12 mouse cellular contexts compared by ENCODE assay signal in genomic region chr17:28384298-28384697, GRCm38 (mm10). TPM values are rescaled to one million over a fixed set of nuclear protein-coding genes. Genes with fewer than 3 reads are reported as not detected.
A peak's percentile ranks its signal among the peaks of the same experiment; 100 is the strongest.
DNase-seq lines count a peak whose midpoint lies in the region; ATAC-seq and TF ChIP-seq lines count a peak whose summit lies in the region.
"Had no signal": no experiment of that assay in that cellular context is flagged by ENCODE, and none has a peak within 500 bp of the region (broad histone marks: within the 10 kb centered on the region; RNA-seq: fewer than 3 reads in every experiment).

No protein-coding gene starts in this region.

- no peaks in the 10 kb centered on the region for H3K27me3 ChIP-seq in MEL (ENCODE audit: control insufficient read depth in 1 of 2, insufficient read depth in 2 of 2, low read length in 2 of 2)

- no peak overlapping the region for H3K27ac ChIP-seq in left cerebral cortex, adult 2 months
- H3K27ac ChIP-seq in MEL (ENCODE audit: control insufficient read depth, low read depth, low read length) = no peak overlapping the region

- peak; percentile 34 for TF ChIP-seq CTCF in left cerebral cortex, adult 2 months (IDR thresholded peaks at IDR 0.05)
- TF ChIP-seq CTCF in MEL (IDR thresholded peaks at IDR 0.05 in 2 of 3, conservative IDR thresholded peaks at IDR 0.05 in 1 of 3; ENCODE audit: control insufficient read depth in 1 of 3, insufficient read depth in 1 of 3, low read depth in 2 of 3, low read length in 3 of 3, poor library complexity in 1 of 3, severe bottlenecking in 1 of 3) = peak; percentile 58 to 71 (median 64)

- H3K36me3 ChIP-seq in MEL (ENCODE audit: control insufficient read depth in 1 of 2, insufficient read depth in 2 of 2, low read length in 2 of 2) = no peaks in the 10 kb centered on the region

- TF ChIP-seq RAD21 in MEL (IDR thresholded peaks at IDR 0.05; ENCODE audit: low read depth, low read length) = peak; percentile 51

- no peak overlapping the region for H3K9ac ChIP-seq in MEL (ENCODE audit: control insufficient read depth, low read depth, low read length, poor library complexity, severe bottlenecking)

- no peaks in the 10 kb centered on the region for H3K9me3 ChIP-seq in MEL (replicated peaks; ENCODE audit: insufficient read depth, low read length)

- H3K4me1 ChIP-seq in MEL (ENCODE audit: control insufficient read depth in 1 of 2, insufficient read depth in 2 of 2, low read length in 2 of 2) = no peaks in the 10 kb centered on the region

- no peak overlapping the region for H3K4me3 ChIP-seq in left cerebral cortex, adult 2 months
- no peak overlapping the region for H3K4me3 ChIP-seq in MEL (ENCODE audit: control insufficient read depth in 1 of 2, insufficient read depth in 1 of 2, low read depth in 2 of 2, low read length in 2 of 2)

- no peaks in the 10 kb centered on the region for H3K79me2 ChIP-seq in MEL (ENCODE audit: control insufficient read depth, insufficient read depth, low read length, poor library complexity)

- no peak for ATAC-seq in megakaryocyte, adult 5-6 weeks (ENCODE audit: poor library complexity, severe bottlenecking)
- ATAC-seq: forebrain, embryonic 16.5 days had no signal

- TF ChIP-seq POLR2A in MEL (IDR thresholded peaks at IDR 0.05; ENCODE audit: control insufficient read depth in 1 of 2, insufficient read depth in 1 of 2, low read depth in 1 of 2, low read length in 2 of 2, poor library complexity in 1 of 2) = no peak

- DNase-seq in adrenal gland, postnatal 14 days = peak; percentile 58
- DNase-seq in adrenal gland, adult 2 months = no peak
- no peak for DNase-seq in left cerebral cortex, adult 2 months (ENCODE audit: extremely low spot score in 1 of 2, low spot score in 2 of 2)
- DNase-seq in left cerebral cortex, postnatal 14 days (ENCODE audit: low spot score in 2 of 2) = no peak
- peak; percentile 85 for DNase-seq in MEL (ENCODE audit: low read depth, low spot score)
- peak; percentile 56 for DNase-seq in naive thymus-derived CD4-positive, alpha-beta T cell, adult 2 months (ENCODE audit: low read depth)
- no peak for DNase-seq in gastrocnemius, postnatal 36 days
- DNase-seq: cerebellum, adult 8-10 months had no signal

- no peak for TF ChIP-seq EP300 in MEL (IDR thresholded peaks at IDR 0.05; ENCODE audit: low read depth in 1 of 2, low read length in 2 of 2)

- intact Hi-C loops in left cerebral cortex, adult 2 months (cut with DNase I) = no loop called here
- intact Hi-C loops in left cerebral cortex, postnatal 14 days (cut with DNase I) = no loop called here
- intact Hi-C loops in gastrocnemius, postnatal 36 days (cut with DNase I) = no loop called here

TF ChIP-seq in MEL, 35 proteins besides CTCF, POLR2A, EP300 and RAD21:
- peak; percentile 46 for TF ChIP-seq ZC3H11A (IDR thresholded peaks at IDR 0.05; ENCODE audit: low read depth, low read length)
- no peak for TF ChIP-seq ZMIZ1 (IDR thresholded peaks at IDR 0.05; ENCODE audit: low read depth, low read length)
- no peak for TF ChIP-seq CHD2 (IDR thresholded peaks at IDR 0.05; ENCODE audit: low read length)
- TF ChIP-seq GATA1 (IDR thresholded peaks at IDR 0.05; ENCODE audit: low read depth, low read length) = no peak
- TF ChIP-seq CHD1 (IDR thresholded peaks at IDR 0.05; ENCODE audit: low read depth, low read length) = no peak
- TF ChIP-seq MAFK (IDR thresholded peaks at IDR 0.05; ENCODE audit: borderline replicate concordance, low read depth, low read length) = no peak
- no peak for TF ChIP-seq E2F4 (IDR thresholded peaks at IDR 0.05; ENCODE audit: borderline replicate concordance, low read depth, low read length)
- TF ChIP-seq SMC3 (IDR thresholded peaks at IDR 0.05; ENCODE audit: low read depth, low read length) = peak; percentile 57

RNA-seq across cellular contexts. Expression of gene Tulp1, which starts 19.3 kb away (rescaled TPM):
- 0.71 TPM in 1 of 2 replicates, not detected in the other for total RNA-seq in adrenal gland, postnatal 14 days (2021)
- total RNA-seq in adrenal gland, adult 2 months (2021) = not detected
- 0.49 and 0.91 TPM in 2 replicates for polyA plus RNA-seq in adrenal gland, adult 2 months (2012; rRNA removed)
- total RNA-seq in left cerebral cortex, adult 2 months (2021) = not detected
- under 1 TPM in 1 of 2 experiments, not detected in 1; 0.66 TPM for total RNA-seq in left cerebral cortex, postnatal 14 days (2021)
- 0.23 and 0.49 TPM in 2 replicates for total RNA-seq in MEL (2012; rRNA removed)
- 1 to 10 TPM in 1 of 2 experiments, not detected in 1; 2.4 TPM for polyA plus RNA-seq in MEL (2012; ENCODE audit: insufficient read depth in 1 of 2, insufficient read length in 2 of 2, low read depth in 1 of 2, low replicate concordance in 2 of 2, missing spikeins in 1 of 2)
- total RNA-seq in megakaryocyte, adult 5-6 weeks (2015) = not detected in 2 replicates
- not detected in 2 replicates for total RNA-seq in megakaryocyte, adult 5-6 weeks (2017)
- total RNA-seq in gastrocnemius, postnatal 36 days (2021) = not detected
- total RNA-seq: heart, postnatal 36 days; left cerebral cortex, adult 18-20 months had no signal

RNA-seq across cellular contexts. Expression of gene Tead3, which starts 33.7 kb away (rescaled TPM):
- 10.6 and 11.4 TPM in 2 replicates for total RNA-seq in adrenal gland, postnatal 14 days (2021)
- total RNA-seq in adrenal gland, adult 2 months (2021) = 10 to 100 TPM in 1 of 2 experiments, 1 to 10 TPM in 1; 8.6 to 12.5 TPM
- 15.9 and 17.6 TPM in 2 replicates for polyA plus RNA-seq in adrenal gland, adult 2 months (2012; rRNA removed)
- 1 to 10 TPM; 2.9 to 3.0 TPM for total RNA-seq in left cerebral cortex, adult 2 months (2021)
- total RNA-seq in left cerebral cortex, postnatal 14 days (2021) = 1 to 10 TPM; 2.4 to 3.3 TPM
- 0.46 and 0.73 TPM in 2 replicates for total RNA-seq in MEL (2012; rRNA removed)
- polyA plus RNA-seq in MEL (2012; ENCODE audit: insufficient read depth in 1 of 2, insufficient read length in 2 of 2, low read depth in 1 of 2, low replicate concordance in 2 of 2, missing spikeins in 1 of 2) = 1 to 10 TPM in 1 of 2 experiments, not detected in 1; 4.1 TPM
- not detected in 2 replicates for total RNA-seq in megakaryocyte, adult 5-6 weeks (2015)
- total RNA-seq in megakaryocyte, adult 5-6 weeks (2017) = not detected in 2 replicates
- 1 to 10 TPM; 5.7 to 8.1 TPM for total RNA-seq in gastrocnemius, postnatal 36 days (2021)

RNA-seq across cellular contexts. Expression of gene Rpl10a, which starts 56.0 kb away (rescaled TPM):
- 814 and 958 TPM in 2 replicates for total RNA-seq in adrenal gland, postnatal 14 days (2021)
- 100 to 1,000 TPM; 826 to 935 TPM for total RNA-seq in adrenal gland, adult 2 months (2021)
- polyA plus RNA-seq in adrenal gland, adult 2 months (2012; rRNA removed) = 2,217 and 2,897 TPM in 2 replicates
- 100 to 1,000 TPM; 302 to 309 TPM for total RNA-seq in left cerebral cortex, adult 2 months (2021)
- 100 to 1,000 TPM; 365 to 369 TPM for total RNA-seq in left cerebral cortex, postnatal 14 days (2021)
- 2,803 and 2,872 TPM in 2 replicates for total RNA-seq in MEL (2012; rRNA removed)
- polyA plus RNA-seq in MEL (2012; ENCODE audit: insufficient read depth in 1 of 2, insufficient read length in 2 of 2, low read depth in 1 of 2, low replicate concordance in 2 of 2, missing spikeins in 1 of 2) = 1,000 to 10,000 TPM in 1 of 2 experiments, not detected in 1; 2,044 TPM
- 1,429 and 1,585 TPM in 2 replicates for total RNA-seq in megakaryocyte, adult 5-6 weeks (2015)
- 468 and 491 TPM in 2 replicates for total RNA-seq in megakaryocyte, adult 5-6 weeks (2017)
- total RNA-seq in gastrocnemius, postnatal 36 days (2021) = 100 to 1,000 TPM; 327 to 414 TPM

Comparison
In these comparisons a context has a peak if more than half of its experiments do, and no peak if none do; other contexts are left out.
1. DNase-seq: peak in adrenal gland, postnatal 14 days (single experiment), MEL (single experiment) and naive thymus-derived CD4-positive, alpha-beta T cell, adult 2 months (single experiment); none in adrenal gland, adult 2 months (single experiment), left cerebral cortex, adult 2 months (0 of 2), left cerebral cortex, postnatal 14 days (0 of 2) and gastrocnemius, postnatal 36 days (0 of 2).